Mouse (Mus musculus) heart, postnatal 14 days (tissue): Measurements from ENCODE around the gene Lcn2. TPM values are rescaled to one million over a fixed set of nuclear protein-coding genes. Genes with fewer than 3 reads are reported as not detected.

ENCODE experiments used
- DNase-seq, 2 experiments: peaks; one replicate each; pipeline ENCODE4 v3.0.0; 2021 to 2022
- intact Hi-C: fragments of 180-260 bp; cut with DNase I; formaldehyde crosslinking; loops from one replicate; pipeline ENCODE4 v1.15.1; 2025
- total RNA-seq, 2 experiments: library from RNA; stranded (reverse); gene quantifications; 2 replicates each; pipeline ENCODE4 v1.2.3; 2021

Lcn2 gene
- total RNA-seq, 2 experiments from 2014 or later = 3.8 to 6.5 TPM

DNA sequence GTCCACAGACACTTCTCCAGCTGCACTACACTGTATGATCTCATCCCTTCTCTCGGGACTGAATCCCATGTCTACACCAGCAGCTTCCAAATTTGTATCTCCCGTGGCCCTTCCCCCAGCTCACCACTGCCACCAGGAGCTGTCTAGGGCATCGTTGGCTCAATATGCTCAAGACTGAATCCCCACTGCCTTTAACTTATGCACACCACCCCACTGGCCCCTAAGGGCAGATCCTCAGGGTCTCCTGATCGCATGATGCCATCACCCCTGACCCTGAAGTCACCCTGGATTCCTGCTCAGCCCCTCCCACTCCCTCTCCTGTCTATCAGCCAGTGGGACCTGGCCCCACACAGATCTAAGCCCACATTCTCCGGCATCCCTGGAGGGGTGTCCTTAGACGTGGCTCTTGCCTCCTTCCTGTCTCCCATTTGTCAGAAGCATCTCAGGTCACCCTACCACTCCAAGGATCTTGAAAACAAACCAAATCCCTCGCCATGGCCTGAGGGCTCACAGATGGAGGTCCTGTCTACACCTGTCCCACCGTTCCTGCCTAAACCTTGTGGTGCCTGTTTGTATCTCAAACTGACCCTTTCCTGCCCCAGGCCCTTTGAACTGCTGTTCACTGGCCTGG lies 38.3 kb downstream of the Lcn2 start:
- intact Hi-C loops = loop anchor here (10.0 kb wide), 1 partner anchor 45 kb away; no protein-coding TSS in a partner anchor
- no peak for DNase-seq

DNA sequence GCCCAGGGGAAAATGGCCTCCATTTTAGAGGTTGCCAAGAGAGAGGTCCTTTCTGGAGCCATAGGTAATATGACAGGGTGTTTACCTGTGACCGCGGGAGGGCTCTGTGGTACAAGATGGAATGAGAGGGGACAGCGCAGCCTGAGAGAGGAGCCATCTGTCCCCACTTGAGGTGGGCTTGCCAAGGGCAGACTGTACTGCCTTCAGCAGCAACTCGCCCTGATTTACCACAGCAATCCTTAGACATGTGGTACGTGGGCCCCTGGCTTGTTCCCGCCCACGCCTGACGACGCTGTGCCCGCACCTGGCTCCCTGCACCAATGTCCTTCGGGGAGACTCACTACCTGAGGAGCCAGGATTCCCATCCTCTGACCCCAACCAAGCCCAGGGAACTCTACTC lies 39.7 kb downstream of the Lcn2 start:
- DNase-seq = no peak
- intact Hi-C loops = no loop called here

DNA sequence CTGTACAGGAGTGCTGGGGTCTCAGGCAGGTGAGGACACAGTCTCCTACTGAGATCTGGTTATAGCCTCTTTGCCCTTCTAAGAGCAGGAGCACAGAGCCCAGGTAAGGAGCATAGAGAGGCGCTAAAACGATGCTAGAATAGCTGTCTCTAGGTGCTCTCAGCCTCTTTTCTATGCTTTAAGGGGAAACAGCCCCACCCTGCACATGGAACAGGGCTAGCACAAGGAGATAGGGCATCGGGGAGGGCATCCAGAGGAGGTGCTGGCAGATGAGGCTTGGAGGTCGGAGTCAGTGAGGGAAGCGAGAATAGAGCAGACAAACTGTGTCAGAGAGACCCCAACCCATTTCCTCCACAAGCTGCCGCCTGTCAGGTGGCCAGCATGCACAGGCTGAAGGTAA lies 41.0 kb downstream of the Lcn2 start:
- DNase-seq = no peak
- intact Hi-C loops = no loop called here

DNA sequence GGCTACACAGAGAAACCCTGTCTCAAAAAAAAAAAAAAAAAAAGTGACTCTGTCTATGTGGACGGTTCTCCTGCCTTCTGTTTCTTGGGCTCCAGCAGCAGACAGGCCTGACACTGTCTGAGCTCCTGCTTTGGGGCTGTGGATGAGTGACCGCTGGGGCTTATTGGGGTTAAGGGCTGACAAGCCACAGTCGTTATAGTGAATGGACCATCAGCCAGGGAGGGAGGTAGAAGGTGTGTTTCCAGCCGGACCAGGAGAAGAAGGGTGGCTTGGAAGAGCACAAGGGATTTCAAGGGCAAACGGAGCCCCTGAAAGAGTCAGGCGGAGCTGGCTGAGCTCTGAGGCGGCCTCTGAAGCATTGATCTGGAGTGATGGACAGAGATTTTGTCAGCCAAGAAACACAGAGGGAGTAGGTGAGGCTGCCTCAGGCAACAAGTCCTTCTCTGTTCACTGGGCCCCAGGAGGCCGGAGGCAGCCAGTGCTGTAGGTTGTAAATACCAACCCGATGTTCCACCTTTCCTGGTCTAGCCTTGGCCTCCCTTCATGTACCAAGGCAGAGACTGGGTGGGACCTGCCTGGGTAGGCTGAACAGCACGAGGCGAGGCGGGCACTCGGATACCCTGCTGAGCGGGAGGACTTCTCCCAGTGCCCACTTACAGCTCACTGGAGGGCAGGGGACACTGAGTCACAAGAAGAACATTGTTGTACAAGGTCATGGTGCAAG lies 43.3 kb downstream of the Lcn2 start:
- no peak for DNase-seq
- intact Hi-C loops = no loop called here

DNA sequence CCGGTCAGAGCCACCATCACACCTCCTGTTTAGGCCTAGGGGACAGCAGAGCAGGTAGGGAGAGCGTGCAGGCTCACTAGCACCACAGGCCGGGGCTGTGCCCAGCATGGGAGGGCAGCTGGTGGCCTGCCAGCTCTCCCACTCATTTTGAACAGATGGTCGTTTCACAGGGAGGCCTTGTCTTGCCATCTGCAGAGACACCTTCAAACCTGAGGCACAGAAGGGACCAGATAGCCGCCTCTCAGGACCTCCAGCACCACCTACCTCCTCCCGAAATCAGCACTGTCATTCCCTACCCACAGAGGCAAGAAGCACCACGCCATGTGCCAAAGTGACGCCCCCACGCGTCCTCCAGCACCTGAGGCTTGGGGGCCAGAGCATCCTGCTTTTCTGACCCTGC lies 44.0 kb downstream of the Lcn2 start:
- no peak for DNase-seq
- intact Hi-C loops = no loop called here

DNA sequence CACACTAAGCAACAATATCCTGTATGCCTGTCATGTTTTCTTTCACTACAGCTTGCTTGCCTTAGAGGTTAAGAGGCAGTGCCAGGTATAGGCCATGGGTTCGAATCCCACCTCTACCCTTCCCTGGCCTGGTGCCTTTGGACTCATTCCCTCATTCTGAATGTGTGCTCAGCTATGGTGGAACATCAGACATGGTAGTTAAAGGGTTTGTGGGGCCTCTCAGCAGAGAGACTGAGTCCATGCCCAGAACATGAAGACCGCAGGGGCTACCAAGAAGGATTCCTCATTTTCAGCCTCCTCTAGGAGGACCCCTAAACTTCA lies 44.7 kb downstream of the Lcn2 start:
- intact Hi-C loops = no loop called here
- no peak for DNase-seq

DNA sequence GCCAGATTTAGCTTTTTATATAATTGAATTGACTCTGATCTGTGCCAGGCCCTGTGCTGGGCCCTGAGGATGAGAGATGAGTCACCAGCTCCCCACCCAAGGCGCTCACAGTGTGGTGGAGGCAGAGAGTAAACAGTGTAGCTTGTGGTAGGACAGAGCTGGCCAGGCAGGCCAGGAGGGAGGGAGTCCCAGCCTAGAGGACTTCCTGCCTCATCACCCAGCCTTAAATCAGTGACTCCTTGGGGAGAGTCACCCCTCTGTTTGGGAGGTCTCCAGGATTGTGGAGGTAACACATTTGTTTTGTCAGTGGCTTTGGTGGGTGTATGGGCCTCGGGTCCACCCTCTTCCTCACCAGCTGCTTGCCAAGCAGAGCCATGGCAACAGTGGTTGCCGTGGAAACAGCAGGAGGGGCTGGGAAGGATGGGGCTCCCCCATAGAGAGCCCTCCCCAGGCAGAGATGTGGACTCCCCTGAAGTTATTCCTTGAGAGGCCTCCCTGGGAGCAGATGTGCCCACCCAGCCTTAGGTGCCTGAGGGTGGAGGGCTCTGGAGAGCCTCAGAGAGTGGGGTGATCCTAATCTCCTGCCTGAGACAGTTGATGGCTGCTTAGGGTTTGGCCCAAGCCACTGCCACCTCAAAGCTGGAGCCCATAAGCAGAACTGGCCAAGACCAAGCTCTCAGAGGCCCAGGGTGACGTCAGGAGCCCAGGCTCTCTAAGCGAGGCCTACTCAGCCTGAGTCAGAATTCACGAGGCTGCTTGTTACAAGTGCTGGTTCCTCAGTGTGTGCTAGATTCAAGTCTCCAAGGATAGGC lies 45.3 kb downstream of the Lcn2 start:
- intact Hi-C loops = no loop called here
- peak; percentile 51 to 57 for DNase-seq

DNA sequence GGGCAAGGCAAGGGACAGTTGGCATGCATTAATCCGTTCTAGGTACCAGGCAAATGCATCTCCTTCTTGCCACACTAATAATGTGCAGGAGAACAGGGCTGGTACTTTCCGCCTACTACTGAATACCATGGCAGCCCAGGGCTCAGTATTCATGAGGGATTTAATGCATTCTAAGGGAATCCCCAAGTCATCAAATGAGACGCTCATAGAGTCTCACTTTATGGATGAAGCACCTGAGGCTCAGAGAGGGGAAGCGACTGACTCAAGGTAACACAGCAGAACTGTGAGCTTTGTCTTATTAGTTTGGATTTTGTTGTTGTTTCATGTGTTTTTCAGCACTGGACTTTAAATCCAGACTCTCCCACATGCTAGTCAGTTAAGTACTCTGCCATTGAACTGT lies 46.0 kb downstream of the Lcn2 start:
- intact Hi-C loops = no loop called here
- no peak for DNase-seq

DNA sequence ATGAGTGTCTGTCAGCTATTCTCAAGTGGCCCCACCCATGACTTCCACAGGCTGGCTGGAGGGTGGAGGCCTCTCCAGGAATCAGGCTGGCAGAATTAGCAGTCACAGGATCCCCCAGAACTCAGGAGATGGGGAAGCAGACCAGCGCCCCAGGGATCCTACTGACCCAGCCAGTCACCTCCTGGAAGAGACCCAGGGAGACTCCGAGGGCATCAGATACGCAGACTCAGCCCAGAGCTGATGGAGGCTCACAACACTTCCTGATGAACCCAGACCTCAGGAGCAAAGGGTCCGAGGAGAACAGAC lies 46.5 kb downstream of the Lcn2 start:
- no peak for DNase-seq
- intact Hi-C loops = no loop called here

DNA sequence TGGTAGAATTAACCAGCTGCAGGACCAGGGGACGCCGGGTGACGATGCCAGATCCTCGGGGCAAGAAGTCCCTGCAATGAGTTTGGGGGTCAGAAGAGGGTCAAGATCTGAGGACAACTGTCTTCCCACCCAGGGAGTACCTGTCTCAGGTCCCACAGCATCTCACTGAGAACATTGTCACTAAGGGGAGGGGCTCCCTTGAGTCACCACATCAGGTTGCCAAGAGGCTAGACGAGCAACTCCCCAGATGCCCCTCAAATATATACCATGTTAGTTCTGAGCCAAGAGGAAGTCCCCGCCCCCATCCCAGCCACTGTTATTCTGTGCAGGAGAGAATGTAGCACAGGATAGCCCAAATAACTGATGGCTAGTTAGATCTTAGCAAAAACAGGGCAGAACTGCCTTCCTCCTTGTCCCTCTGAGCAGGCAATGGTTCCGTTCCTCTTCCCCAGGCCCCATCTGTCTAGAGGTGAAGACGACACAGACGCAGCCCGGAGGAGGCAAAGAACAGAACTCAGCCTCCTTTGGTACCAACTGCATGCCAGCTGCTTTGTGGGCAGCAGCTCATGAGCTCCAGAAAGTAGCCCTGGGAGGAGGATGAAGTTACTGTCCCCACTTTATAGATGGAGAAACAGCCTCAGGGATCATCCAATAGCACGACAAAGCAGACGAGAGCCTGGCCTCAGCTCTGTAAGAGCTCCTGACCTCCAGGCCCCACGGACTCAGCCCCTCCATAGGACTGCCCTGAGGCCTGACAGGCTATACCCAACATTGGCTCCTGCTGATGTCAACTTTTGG lies 47.0 kb downstream of the Lcn2 start:
- DNase-seq = no peak
- intact Hi-C loops = no loop called here

DNA sequence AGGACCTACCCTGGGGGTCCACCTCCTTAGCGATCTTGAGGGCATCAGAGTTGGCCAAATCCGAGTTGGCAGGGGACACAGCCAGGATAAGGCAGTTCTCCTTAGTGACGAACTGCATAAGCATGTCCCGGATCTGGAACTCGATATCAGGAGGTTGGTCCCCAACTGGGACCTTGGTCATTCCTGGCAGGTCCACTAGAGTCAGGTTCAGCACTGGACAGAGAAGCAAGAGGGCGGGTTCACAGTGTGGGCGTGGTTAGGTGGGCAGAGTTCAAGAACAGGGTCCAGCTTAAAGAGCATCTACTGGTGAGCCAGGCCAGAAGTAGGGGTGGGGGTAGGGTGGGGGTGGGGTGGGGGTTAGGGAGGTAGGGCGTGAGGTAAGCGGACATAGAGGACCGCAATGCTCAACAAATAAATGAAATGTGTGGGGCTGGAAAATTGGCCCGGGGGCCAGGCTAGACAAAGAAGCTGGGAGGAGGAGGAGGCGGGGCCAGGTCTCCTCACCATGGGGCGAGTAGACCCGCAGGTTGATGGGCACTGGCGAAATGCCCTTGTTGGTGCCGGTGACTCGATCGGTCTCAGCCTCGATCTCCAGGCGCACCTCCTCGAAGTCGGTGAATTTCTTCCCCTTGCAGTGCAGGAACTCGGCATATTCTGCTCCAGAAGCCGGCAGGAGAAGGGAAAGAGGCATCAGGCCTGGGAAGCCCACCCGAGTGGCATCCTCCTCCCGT lies 48.0 kb downstream of the Lcn2 start:
- intact Hi-C loops = no loop called here
- no peak for DNase-seq

DNA sequence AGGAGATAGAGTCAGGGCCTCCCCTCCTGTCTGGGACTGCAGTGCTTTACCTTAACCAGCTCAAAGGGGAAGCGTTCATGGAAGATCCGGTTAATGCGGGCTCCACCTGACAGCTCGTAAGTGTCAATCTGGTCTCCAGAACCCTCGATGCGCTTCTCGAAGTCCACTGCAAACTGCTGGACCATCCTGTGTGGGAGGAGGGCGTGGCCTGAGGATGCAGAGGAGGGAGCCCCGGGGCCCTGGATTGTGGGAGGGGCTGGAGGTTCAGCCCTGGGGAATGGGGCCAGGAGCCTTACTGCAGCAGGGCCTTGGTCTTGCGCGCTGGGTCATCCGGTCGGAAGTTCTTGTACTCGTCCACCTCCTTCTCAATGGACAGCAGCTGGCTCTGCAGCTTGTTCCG lies 52.2 kb downstream of the Lcn2 start:
- intact Hi-C loops = no loop called here
- DNase-seq = no peak

Other genes starting within 250 kb of the Lcn2 start
- gene Prrc2b, start 237.2 kb downstream of the Lcn2 start, total RNA-seq = 100 to 1,000 TPM in 1 of 2 experiments, 10 to 100 TPM in 1; 92.9 to 101 TPM
- 10 to 100 TPM; 11.7 to 13.4 TPM for gene Pomt1, start 151.7 kb downstream of the Lcn2 start, total RNA-seq
- 10 to 100 TPM; 26.1 to 26.7 TPM for gene Uck1, start 128.1 kb downstream of the Lcn2 start, total RNA-seq
- 10 to 100 TPM; 67.9 to 70.5 TPM for gene Golga2, start 100.9 kb downstream of the Lcn2 start, total RNA-seq
- gene Swi5, start 100.2 kb downstream of the Lcn2 start, total RNA-seq = 100 to 1,000 TPM; 153 to 156 TPM
- gene Ciz1, start 35.9 kb downstream of the Lcn2 start, total RNA-seq = 10 to 100 TPM; 32.2 to 36.5 TPM
- gene Dnm1, start 34.9 kb downstream of the Lcn2 start, total RNA-seq = 1 to 10 TPM; 9.1 TPM
- gene 1110008P14Rik, start 6.3 kb downstream of the Lcn2 start, total RNA-seq = 10 to 100 TPM; 45.3 to 48.2 TPM
- 10 to 100 TPM; 65.0 to 75.7 TPM for gene Ptges2, start 7.6 kb upstream of the Lcn2 start, total RNA-seq
- 1 to 10 TPM; 3.1 to 3.4 TPM for gene Naif1, start 62.2 kb upstream of the Lcn2 start, total RNA-seq
- 10 to 100 TPM in 1 of 2 experiments, 1 to 10 TPM in 1; 9.7 to 15.5 TPM for gene Slc25a25, start 63.2 kb upstream of the Lcn2 start, total RNA-seq
- 1 to 10 TPM; 8.6 to 9.7 TPM for gene Fam102a, start 147.1 kb upstream of the Lcn2 start, total RNA-seq
- 10 to 100 TPM; 21.4 to 22.7 TPM for gene Dpm2, start 182.6 kb upstream of the Lcn2 start, total RNA-seq
- gene Pip5kl1, start 186.5 kb upstream of the Lcn2 start, total RNA-seq = not detected
- not detected for gene 9430097D07Rik, start 187.4 kb upstream of the Lcn2 start, total RNA-seq
- 10 to 100 TPM; 22.8 to 23.6 TPM for gene St6galnac4, start 198.8 kb upstream of the Lcn2 start, total RNA-seq
- 100 to 1,000 TPM in 1 of 2 experiments, 10 to 100 TPM in 1; 97.9 to 104 TPM for gene St6galnac6, start 211.5 kb upstream of the Lcn2 start, total RNA-seq
- gene Ak1, start 233.5 kb upstream of the Lcn2 start, total RNA-seq = 100 to 1,000 TPM; 595 to 617 TPM